Mouse (Mus musculus) midbrain, embryonic 10.5 days (tissue): ENCODE data around the gene Dexi. TPM values are rescaled to one million over a fixed set of nuclear protein-coding genes. Genes with fewer than 3 reads are reported as not detected.

Source experiments
- DNase-seq: peaks from one replicate; pipeline ENCODE4 v3.0.0-alpha.2; 2017; ENCODE audit warnings: low spot score
- H3K27ac ChIP-seq: fragments of 300-500 bp; sonication (generic); replicated peaks from 2 replicates; pipeline ENCODE4 v1.5.1; 2016; ENCODE audit warnings: mild to moderate bottlenecking
- H3K27me3 ChIP-seq: fragments of 300-500 bp; sonication (generic); 2 replicates; pipeline ENCODE4 v1.6.1; 2016; ENCODE audit warnings: low read depth, mild to moderate bottlenecking; ENCODE audit not compliant: poor library complexity, severe bottlenecking
- H3K36me3 ChIP-seq: fragments of 300-500 bp; sonication (generic); 2 replicates; pipeline ENCODE4 v1.6.1; 2016; ENCODE audit warnings: mild to moderate bottlenecking, moderate library complexity
- H3K4me1 ChIP-seq: fragments of 300-500 bp; sonication (generic); 2 replicates; pipeline ENCODE4 v1.6.1; 2016
- H3K4me3 ChIP-seq: fragments of 300-500 bp; sonication (generic); 2 replicates; pipeline ENCODE4 v1.5.1; 2016; ENCODE audit warnings: mild to moderate bottlenecking, moderate library complexity
- H3K9me3 ChIP-seq: fragments of 300-500 bp; sonication (generic); replicated peaks from 2 replicates; pipeline ENCODE4 v1.6.1; 2016; ENCODE audit warnings: mild to moderate bottlenecking
- WGBS: fragments of 180-500 bp; shearing (Covaris S2); methylation state at CpG from one replicate; pipeline ENCODE4 v1.1.7; 2016; 5-methylcytosine and 5-hydroxymethylcytosine counted together
- polyA plus RNA-seq: library from polyadenylated mRNA; unstranded; fragments of >200 nt; fragmentation: Nextera tagmentation; extraction: Ambion mirVana; gene quantifications from 2 replicates; pipeline ENCODE4 v1.2.1, GENCODE M21; 2016

The Dexi gene
- polyA plus RNA-seq, 1 experiment from 2014 or later: 15.6 TPM

- no peak overlapping the region for H3K27ac ChIP-seq
- 60% methylated on average over 14 of the region's 14 CpGs for WGBS
- DNase-seq: no peak
These were observed 32.2 kb downstream of the Dexi start for GRCm38 (mm10) chr16:10510477-10511133.

GRCm38 (mm10) chr16:10508691-10509090 is 34.2 kb downstream of the Dexi start:
- Histone ChIP-seq H3K36me3 (no peaks in the 10 kb centered on the region), H3K27me3 (no peaks in the 10 kb centered on the region), H3K9me3 (no peaks in the 10 kb centered on the region), H3K4me1 (no peaks in the 10 kb centered on the region), H3K4me3 (no peak overlapping the region), H3K27ac (no peak overlapping the region)
- 70% methylated on average over 6 of the region's 6 CpGs for WGBS
- no peak for DNase-seq

More at GRCm38 (mm10) chr16:10510477-10511133, 32.2 kb downstream of the Dexi start:
- H3K4me3 ChIP-seq: no peak overlapping the region
- no peaks in the 10 kb centered on the region for H3K9me3 ChIP-seq
- H3K36me3 ChIP-seq: no peaks in the 10 kb centered on the region
- H3K4me1 ChIP-seq: no peaks in the 10 kb centered on the region
- H3K27me3 ChIP-seq: no peaks in the 10 kb centered on the region

- no peaks in the 10 kb centered on the region for H3K4me1 ChIP-seq
- WGBS: 76% methylated on average over 4 of the region's 4 CpGs
- H3K4me3 ChIP-seq: no peak overlapping the region
- no peak for DNase-seq
- H3K27me3 ChIP-seq: no peaks in the 10 kb centered on the region
- H3K9me3 ChIP-seq: no peaks in the 10 kb centered on the region
- H3K27ac ChIP-seq: no peak overlapping the region
- H3K36me3 ChIP-seq: no peaks in the 10 kb centered on the region
These were observed 35.4 kb downstream of the Dexi start for GRCm38 (mm10) chr16:10507445-10507844.

- Histone ChIP-seq H3K4me1 (no peaks in the 10 kb centered on the region), H3K27ac (no peak overlapping the region), H3K27me3 (no peaks in the 10 kb centered on the region), H3K4me3 (no peak overlapping the region), H3K36me3 (no peaks in the 10 kb centered on the region), H3K9me3 (no peaks in the 10 kb centered on the region)
- WGBS: 72% methylated on average over 2 of the region's 2 CpGs
- DNase-seq: no peak
These were observed 39.8 kb downstream of the Dexi start for GRCm38 (mm10) chr16:10503058-10503457.

GRCm38 (mm10) chr16:10501865-10502264 is 41.0 kb downstream of the Dexi start:
- WGBS: 15% methylated on average over 8 of the region's 8 CpGs
- no peaks in the 10 kb centered on the region for H3K9me3 ChIP-seq
- no peaks in the 10 kb centered on the region for H3K36me3 ChIP-seq
- no peak overlapping the region for H3K27ac ChIP-seq
- H3K27me3 ChIP-seq: no peaks in the 10 kb centered on the region
- H3K4me3 ChIP-seq: no peak overlapping the region
- no peaks in the 10 kb centered on the region for H3K4me1 ChIP-seq
- DNase-seq: peak; percentile 49

GRCm38 (mm10) chr16:10499122-10499521 is 43.7 kb downstream of the Dexi start:
- WGBS: 59% methylated on average over 1 of the region's 1 CpGs
- H3K4me1 ChIP-seq: no peaks in the 10 kb centered on the region
- H3K27me3 ChIP-seq: no peaks in the 10 kb centered on the region
- H3K27ac ChIP-seq: no peak overlapping the region
- DNase-seq: no peak
- H3K36me3 ChIP-seq: no peaks in the 10 kb centered on the region
- no peak overlapping the region for H3K4me3 ChIP-seq
- no peaks in the 10 kb centered on the region for H3K9me3 ChIP-seq

GRCm38 (mm10) chr16:10498096-10498602 is 44.7 kb downstream of the Dexi start:
- DNase-seq: no peak
- H3K27ac ChIP-seq: no peak overlapping the region
- H3K36me3 ChIP-seq: no peaks in the 10 kb centered on the region
- H3K4me3 ChIP-seq: no peak overlapping the region
- no peaks in the 10 kb centered on the region for H3K4me1 ChIP-seq
- no peaks in the 10 kb centered on the region for H3K27me3 ChIP-seq
- 82% methylated on average over 5 of the region's 5 CpGs for WGBS
- H3K9me3 ChIP-seq: no peaks in the 10 kb centered on the region

- H3K27me3 ChIP-seq: peaks cover under 1% of the 10 kb centered on the region; the same call in 1 of the 2 replicates
- no peak overlapping the region for H3K27ac ChIP-seq
- no peaks in the 10 kb centered on the region for H3K9me3 ChIP-seq
- 81% methylated on average over 2 of the region's 2 CpGs for WGBS
- no peak overlapping the region for H3K4me3 ChIP-seq
- DNase-seq: no peak
- H3K36me3 ChIP-seq: no peaks in the 10 kb centered on the region
- H3K4me1 ChIP-seq: no peaks in the 10 kb centered on the region
These were observed 47.0 kb downstream of the Dexi start for GRCm38 (mm10) chr16:10495824-10496298.

GRCm38 (mm10) chr16:10492587-10492986 is 50.3 kb downstream of the Dexi start:
- no peaks in the 10 kb centered on the region for H3K36me3 ChIP-seq
- H3K27ac ChIP-seq: no peak overlapping the region
- H3K4me3 ChIP-seq: no peak overlapping the region
- H3K9me3 ChIP-seq: no peaks in the 10 kb centered on the region
- H3K27me3 ChIP-seq: peaks cover 29% of the 10 kb centered on the region
- 87% methylated on average over 3 of the region's 3 CpGs for WGBS
- peaks cover 10% of the 10 kb centered on the region for H3K4me1 ChIP-seq
- DNase-seq: no peak

GRCm38 (mm10) chr16:10491716-10492115 is 51.1 kb downstream of the Dexi start:
- H3K27ac ChIP-seq: no peak overlapping the region
- H3K4me1 ChIP-seq: peaks cover 10% of the 10 kb centered on the region
- 86% methylated on average over 4 of the region's 4 CpGs for WGBS
- peaks cover 29% of the 10 kb centered on the region for H3K27me3 ChIP-seq
- H3K9me3 ChIP-seq: no peaks in the 10 kb centered on the region
- no peak for DNase-seq
- no peak overlapping the region for H3K4me3 ChIP-seq
- no peaks in the 10 kb centered on the region for H3K36me3 ChIP-seq

- H3K27me3 ChIP-seq: peaks cover 29% of the 10 kb centered on the region
- H3K27ac ChIP-seq: no peak overlapping the region
- no peaks in the 10 kb centered on the region for H3K9me3 ChIP-seq
- DNase-seq: no peak
- 86% methylated on average over 18 of the region's 18 CpGs for WGBS
- no peaks in the 10 kb centered on the region for H3K36me3 ChIP-seq
- no peak overlapping the region for H3K4me3 ChIP-seq
- H3K4me1 ChIP-seq: peaks cover 10% of the 10 kb centered on the region
These were observed 52.2 kb downstream of the Dexi start for GRCm38 (mm10) chr16:10490503-10491150.

- peak overlapping the region; percentile 38 for H3K4me3 ChIP-seq
These were observed 52.9 kb downstream of the Dexi start for GRCm38 (mm10) chr16:10489904-10490457.

GRCm38 (mm10) chr16:10489483-10489882 is 53.4 kb downstream of the Dexi start:
- H3K4me1 ChIP-seq: peaks cover 10% of the 10 kb centered on the region
- H3K27ac ChIP-seq: no peak overlapping the region
- peak overlapping the region; percentile 38 for H3K4me3 ChIP-seq
- H3K9me3 ChIP-seq: no peaks in the 10 kb centered on the region
- DNase-seq: no peak
- H3K36me3 ChIP-seq: no peaks in the 10 kb centered on the region
- peaks cover 29% of the 10 kb centered on the region for H3K27me3 ChIP-seq
- 14% methylated on average over 9 of the region's 9 CpGs for WGBS

More at GRCm38 (mm10) chr16:10489904-10490457, 52.9 kb downstream of the Dexi start:
- Histone ChIP-seq H3K27ac (no peak overlapping the region), H3K27me3 (peaks cover 29% of the 10 kb centered on the region), H3K4me1 (peaks cover 10% of the 10 kb centered on the region), H3K9me3 (no peaks in the 10 kb centered on the region), H3K36me3 (no peaks in the 10 kb centered on the region)
- WGBS: 22% methylated on average over 13 of the region's 14 CpGs
- no peak for DNase-seq
